Comparison of ENCODE assay signal across 8 mouse cellular contexts in the genomic region with DNA sequence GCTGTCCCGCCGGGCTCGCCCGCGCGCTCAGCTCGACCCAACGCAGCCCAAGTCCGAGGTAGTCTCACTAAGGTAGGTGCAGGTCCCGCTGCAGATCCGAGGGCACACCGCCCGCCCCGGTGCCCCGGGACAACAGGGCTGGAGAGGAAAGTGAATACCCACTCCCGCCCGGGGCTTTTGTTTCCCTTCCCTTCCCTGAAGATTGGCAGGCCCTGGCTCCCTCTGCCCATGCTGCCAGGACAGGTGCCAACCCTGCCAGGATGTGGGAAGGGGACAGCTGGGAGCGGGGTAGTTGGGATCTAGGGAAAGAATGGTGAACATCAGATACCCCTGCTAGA. TPM values are rescaled to one million over a fixed set of nuclear protein-coding genes. Genes with fewer than 3 reads are reported as not detected.
DNase-seq lines count a peak whose midpoint lies in the region; ATAC-seq and TF ChIP-seq lines count a peak whose summit lies in the region.

No protein-coding gene starts in this region.

- 5% methylated on average over 18 of the region's 18 CpGs for WGBS in liver, embryonic 12.5 days (ENCODE audit: insufficient replicate concordance)
- WGBS in stomach, postnatal 0 days, result 5% methylated on average over 18 of the region's 18 CpGs

- H3K27ac ChIP-seq in liver, embryonic 12.5 days, result no peak overlapping the region
- H3K27ac ChIP-seq in stomach, postnatal 0 days (replicated peaks), result peak overlapping the region; percentile 89

- H3K9me3 ChIP-seq in liver, embryonic 12.5 days (replicated peaks), result no peaks in the 10 kb centered on the region
- H3K9me3 ChIP-seq in stomach, postnatal 0 days (ENCODE audit: control insufficient read depth, low read length), result no peaks in the 10 kb centered on the region

- H3K4me2 ChIP-seq in liver, embryonic 12.5 days, result peak overlapping the region; percentile 72
- H3K4me2 ChIP-seq in stomach, postnatal 0 days (replicated peaks; ENCODE audit: low read depth), result peak overlapping the region; percentile 72

- H3K27me3 ChIP-seq in liver, embryonic 12.5 days (replicated peaks), result peaks cover 73% of the 10 kb centered on the region
- no peaks in the 10 kb centered on the region for H3K27me3 ChIP-seq in stomach, postnatal 0 days (ENCODE audit: control insufficient read depth, insufficient read depth, low read length)

- peak overlapping the region; percentile 4; the same call in 1 of the 2 replicates for H3K9ac ChIP-seq in liver, embryonic 12.5 days
- H3K9ac ChIP-seq in stomach, postnatal 0 days (ENCODE audit: low read length), result peak overlapping the region; percentile 76

- DNase-seq in cerebellum, postnatal 14 days, result peak; percentile 52 to 63
- DNase-seq in cerebellum, postnatal 4 days (ENCODE audit: low spot score in 2 of 2), result no peak
- peak; percentile 44 for DNase-seq in retina, postnatal 1 day
- DNase-seq in retina, embryonic 14.5 days (ENCODE audit: low spot score), result no peak
- DNase-seq in stomach, postnatal 0 days (ENCODE audit: low spot score), result no peak
- no peak for DNase-seq in yolk sac, embryonic 10.5 days (ENCODE audit: low spot score)
- DNase-seq in embryo, embryonic 10 days (ENCODE audit: low spot score), result no peak

- H3K4me3 ChIP-seq in liver, embryonic 12.5 days, result peak overlapping the region; percentile 49
- peak overlapping the region; percentile 55 for H3K4me3 ChIP-seq in stomach, postnatal 0 days (ENCODE audit: low read depth, low read length)

- peaks cover 13% of the 10 kb centered on the region for H3K4me1 ChIP-seq in liver, embryonic 12.5 days
- H3K4me1 ChIP-seq in stomach, postnatal 0 days (replicated peaks; ENCODE audit: control insufficient read depth, insufficient read depth), result 0 out of 2 replicates have a peak, but pooled peaks cover 2% of the 10 kb centered on the region

- ATAC-seq in liver, embryonic 12.5 days, result no peak
- ATAC-seq in stomach, postnatal 0 days (ENCODE audit: low FRiP score, low TSS enrichment), result peak; percentile 2; the same call in 1 of the 2 replicates

- no peaks in the 10 kb centered on the region for H3K36me3 ChIP-seq in liver, embryonic 12.5 days
- H3K36me3 ChIP-seq in stomach, postnatal 0 days (ENCODE audit: control insufficient read depth, insufficient read depth, low read length), result no peaks in the 10 kb centered on the region

- no peak for TF ChIP-seq EP300 in stomach, postnatal 0 days (optimal IDR thresholded peaks at IDR 0.05)

- TF ChIP-seq CTCF in stomach, postnatal 0 days (IDR thresholded peaks at IDR 0.05; ENCODE audit: low read depth), result no peak

RNA-seq across cellular contexts. Expression of gene Itgb4, which starts 0.5 kb away (rescaled TPM):
- polyA plus RNA-seq in liver, embryonic 12.5 days (2016; fragmentation: Nextera tagmentation; extraction: Ambion mirVana), result 0.31 and 0.44 TPM in 2 replicates
- polyA plus RNA-seq in stomach, postnatal 0 days (2015; fragmentation: Nextera tagmentation; extraction: Ambion mirVana), result 12.7 and 14.6 TPM in 2 replicates

RNA-seq across cellular contexts. Expression of gene Galk1, which starts 37.5 kb away (rescaled TPM):
- polyA plus RNA-seq in liver, embryonic 12.5 days (2016; fragmentation: Nextera tagmentation; extraction: Ambion mirVana), result 187 and 200 TPM in 2 replicates
- polyA plus RNA-seq in stomach, postnatal 0 days (2015; fragmentation: Nextera tagmentation; extraction: Ambion mirVana), result 119 and 126 TPM in 2 replicates

RNA-seq across cellular contexts. Expression of gene Recql5, which starts 41.8 kb away (rescaled TPM):
- 14.9 and 17.6 TPM in 2 replicates for polyA plus RNA-seq in liver, embryonic 12.5 days (2016; fragmentation: Nextera tagmentation; extraction: Ambion mirVana)
- 7.2 and 8.1 TPM in 2 replicates for polyA plus RNA-seq in stomach, postnatal 0 days (2015; fragmentation: Nextera tagmentation; extraction: Ambion mirVana)

RNA-seq across cellular contexts. Expression of gene Sap30bp, which starts 42.0 kb away (rescaled TPM):
- 23.1 and 24.5 TPM in 2 replicates for polyA plus RNA-seq in liver, embryonic 12.5 days (2016; fragmentation: Nextera tagmentation; extraction: Ambion mirVana)
- polyA plus RNA-seq in stomach, postnatal 0 days (2015; fragmentation: Nextera tagmentation; extraction: Ambion mirVana), result 23.6 and 27.0 TPM in 2 replicates

RNA-seq across cellular contexts. Expression of gene H3f3b, which starts 52.7 kb away (rescaled TPM):
- polyA plus RNA-seq in liver, embryonic 12.5 days (2016; fragmentation: Nextera tagmentation; extraction: Ambion mirVana), result 816 and 835 TPM in 2 replicates
- polyA plus RNA-seq in stomach, postnatal 0 days (2015; fragmentation: Nextera tagmentation; extraction: Ambion mirVana), result 1,343 and 1,357 TPM in 2 replicates

Comparison
In these comparisons a context has a peak if more than half of its experiments do, and no peak if none do; other contexts are left out.
1. DNase-seq: peak in cerebellum, postnatal 14 days (2 of 2) and retina, postnatal 1 day (single experiment); none in cerebellum, postnatal 4 days (0 of 2), retina, embryonic 14.5 days (single experiment), stomach, postnatal 0 days (single experiment), yolk sac, embryonic 10.5 days (single experiment) and embryo, embryonic 10 days (single experiment).